Mouse (Mus musculus) heart, adult 2 months (tissue): ENCODE data around the gene Aip. TPM values are rescaled to one million over a fixed set of nuclear protein-coding genes. Genes with fewer than 3 reads are reported as not detected.

Experiments
- DNase-seq, 2 experiments: peaks; one replicate each; pipeline ENCODE4 v3.0.0; 2021
- H3K27ac ChIP-seq: fragments of 200-600 bp; 2 replicates; pipeline ENCODE4 v1.8.1; 2022
- H3K27me3 ChIP-seq: fragments of 200-500 bp; 2 replicates; pipeline ENCODE4 v1.6.1; 2012; ENCODE audit warnings: mild to moderate bottlenecking, low read length, inconsistent platforms, mixed read lengths; ENCODE audit not compliant: control insufficient read depth, insufficient read depth
- H3K36me3 ChIP-seq: fragments of 200-500 bp; 2 replicates; pipeline ENCODE4 v1.6.1; 2012; ENCODE audit warnings: low read length, inconsistent platforms; ENCODE audit not compliant: control insufficient read depth, insufficient read depth
- H3K4me1 ChIP-seq: fragments of 200-500 bp; 2 replicates; pipeline ENCODE4 v1.6.1; 2011; ENCODE audit warnings: low read length; ENCODE audit not compliant: control insufficient read depth, insufficient read depth
- H3K4me3 ChIP-seq: fragments of 200-600 bp; 2 replicates; pipeline ENCODE4 v1.8.1; 2022
- H3K79me2 ChIP-seq: fragments of 200-500 bp; replicated peaks from 2 replicates; pipeline ENCODE4 v1.6.1; 2012; ENCODE audit warnings: mild to moderate bottlenecking, inconsistent platforms, low read length, moderate library complexity, mixed read lengths; ENCODE audit not compliant: control insufficient read depth, insufficient read depth
- H3K9ac ChIP-seq: fragments of 200-500 bp; 2 replicates; pipeline ENCODE4 v1.6.1; 2012; ENCODE audit warnings: low read depth, mild to moderate bottlenecking, control low read depth, inconsistent platforms, low read length, mixed read lengths
- CTCF ChIP-seq: fragments of 200-600 bp; IDR thresholded peaks from 2 replicates; pipeline ENCODE4 v1.8.1; 2022; ENCODE audit warnings: antibody characterized with exemption, mild to moderate bottlenecking, moderate library complexity
- EP300 ChIP-seq: fragments of 200-500 bp; IDR thresholded peaks from 2 replicates; pipeline ENCODE4 v1.6.1; 2011; ENCODE audit warnings: low read depth, low read length, control low read depth; ENCODE audit not compliant: insufficient read depth
- POLR2A ChIP-seq: fragments of 200-500 bp; IDR thresholded peaks from 2 replicates; pipeline ENCODE4 v1.6.1; 2011; ENCODE audit warnings: mild to moderate bottlenecking, low read depth, low read length, control low read depth; ENCODE audit not compliant: insufficient read depth
- WGBS: fragments of 180-500 bp; shearing (Covaris S2); methylation state at CpG from one replicate; pipeline ENCODE4 v1.1.7; 2018; 5-methylcytosine and 5-hydroxymethylcytosine counted together
- intact Hi-C: fragments of 180-260 bp; cut with DNase I; formaldehyde crosslinking; loops from one replicate; pipeline ENCODE4 v1.15.1; 2025
- polyA plus RNA-seq: library from polyadenylated mRNA; depleted of rRNA; stranded (reverse); fragments of >200 nt; gene quantifications from 2 replicates; pipeline ENCODE4 v1.2.3, GENCODE M21; 2012
- total RNA-seq, 2 experiments: library from RNA; stranded (reverse); gene quantifications; 2 replicates each; pipeline ENCODE4 v1.2.3; 2021

The Aip gene
- total and polyA plus RNA-seq, 3 experiments: 55.1 to 69.4 (median 60.6) TPM

DNA sequence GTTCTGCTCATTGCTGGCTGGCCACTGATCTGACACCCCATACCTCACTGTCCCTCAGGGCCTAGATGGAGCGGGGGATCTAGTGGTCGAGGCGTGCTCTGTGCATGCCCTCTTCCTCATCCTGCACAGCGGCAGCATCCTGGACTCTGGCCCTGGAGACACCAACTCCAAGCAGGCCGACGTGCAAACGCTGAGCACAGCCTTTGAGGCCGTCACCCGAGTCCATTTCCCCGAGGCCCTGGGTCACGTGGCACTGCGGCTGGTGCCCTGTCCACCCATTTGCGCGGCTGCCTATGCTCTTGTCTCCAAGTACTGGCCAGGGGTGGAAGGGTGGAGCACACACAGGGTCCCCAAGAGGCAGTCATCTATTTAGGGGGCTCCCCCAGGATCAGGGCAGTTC is 19.0 kb downstream of the Aip start:
- no peak overlapping the region for H3K4me3 ChIP-seq
- no peak overlapping the region for H3K27ac ChIP-seq
- 90% methylated on average over 14 of the region's 14 CpGs for WGBS
- TF ChIP-seq POLR2A (no peak), EP300 (no peak), CTCF (no peak)
- intact Hi-C loops: no loop called here
- H3K79me2 ChIP-seq: no peaks in the 10 kb centered on the region
- no peaks in the 10 kb centered on the region for H3K27me3 ChIP-seq
- no peaks in the 10 kb centered on the region for H3K4me1 ChIP-seq
- no peak for DNase-seq
- no peak overlapping the region for H3K9ac ChIP-seq
- H3K36me3 ChIP-seq: no peaks in the 10 kb centered on the region

DNA sequence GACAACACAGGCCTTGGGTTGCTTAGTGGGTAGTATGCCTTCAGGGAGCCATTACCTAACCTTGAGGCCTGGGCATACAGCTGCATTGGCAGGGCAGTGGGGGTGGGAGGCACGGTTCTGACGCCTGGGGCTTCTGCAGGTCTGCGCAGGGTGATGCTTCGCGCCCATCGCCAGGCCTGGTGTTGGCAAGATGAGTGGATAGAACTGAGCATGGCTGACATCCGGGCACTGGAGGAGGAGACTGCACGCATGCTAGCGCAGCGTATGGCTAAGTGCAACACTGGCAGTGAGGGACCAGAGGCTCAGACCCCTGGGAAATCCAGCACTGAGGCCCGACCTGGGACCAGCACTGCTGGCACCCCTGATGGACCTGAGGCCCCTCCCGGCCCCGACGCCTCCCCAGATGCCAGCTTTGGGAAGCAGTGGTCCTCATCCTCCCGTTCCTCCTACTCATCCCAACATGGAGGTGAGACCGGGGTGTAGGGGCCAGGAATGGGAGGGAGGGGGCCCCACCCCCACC is 20.9 kb downstream of the Aip start:
- Histone ChIP-seq H3K4me1 (no peaks in the 10 kb centered on the region; the same call in 1 of the 2 replicates), H3K27me3 (no peaks in the 10 kb centered on the region), H3K4me3 (no peak overlapping the region), H3K36me3 (no peaks in the 10 kb centered on the region), H3K9ac (no peak overlapping the region), H3K79me2 (no peaks in the 10 kb centered on the region), H3K27ac (no peak overlapping the region)
- DNase-seq: no peak
- WGBS: 92% methylated on average over 16 of the region's 16 CpGs
- intact Hi-C loops: no loop called here
- no peak for TF ChIP-seq CTCF
- TF ChIP-seq EP300: no peak
- TF ChIP-seq POLR2A: no peak

DNA sequence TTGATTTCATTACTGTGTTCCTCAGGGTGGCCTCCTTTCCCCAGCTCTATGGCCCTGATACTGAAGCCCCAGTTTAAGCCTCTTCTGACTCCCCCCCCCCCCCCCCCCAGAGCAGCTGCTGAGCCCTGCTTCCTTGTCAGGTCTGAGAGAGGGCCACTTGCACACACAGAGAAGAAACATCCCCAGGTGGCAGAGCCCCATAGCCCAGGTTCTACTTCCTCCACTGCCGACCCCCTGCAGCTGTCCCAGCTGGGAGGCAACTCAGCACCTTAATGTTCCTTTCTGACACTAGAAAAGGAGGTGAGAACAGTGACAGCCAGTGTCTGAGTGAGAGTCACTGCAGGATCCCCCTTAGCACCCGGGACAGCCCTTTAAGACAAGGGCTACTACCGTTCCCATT is 21.9 kb downstream of the Aip start:
- Histone ChIP-seq H3K79me2 (no peaks in the 10 kb centered on the region), H3K4me1 (peaks cover 1% of the 10 kb centered on the region), H3K4me3 (no peak overlapping the region), H3K36me3 (no peaks in the 10 kb centered on the region), H3K27ac (no peak overlapping the region), H3K27me3 (no peaks in the 10 kb centered on the region), H3K9ac (no peak overlapping the region)
- no peak for TF ChIP-seq POLR2A
- no peak for TF ChIP-seq EP300
- intact Hi-C loops: no loop called here
- WGBS: 52% methylated on average over 3 of the region's 3 CpGs
- no peak for DNase-seq

DNA sequence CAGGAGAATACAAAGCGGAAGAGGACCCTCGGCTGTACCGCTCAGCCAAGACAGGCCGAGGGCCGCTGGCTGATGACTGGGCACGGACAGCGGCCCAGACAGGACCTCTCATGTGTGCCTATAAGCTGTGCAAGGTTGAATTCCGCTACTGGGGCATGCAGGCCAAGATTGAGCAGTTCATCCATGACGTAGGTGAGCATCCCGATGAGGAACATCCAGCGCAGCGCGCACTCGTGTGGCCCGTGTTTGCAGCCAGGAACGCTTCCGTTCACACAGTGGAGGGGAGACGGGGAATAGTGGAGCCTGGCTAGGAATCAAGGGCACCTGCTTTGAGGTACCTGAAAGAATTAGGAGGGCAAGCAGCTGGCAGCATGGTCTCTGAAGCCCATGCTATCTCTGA is 22.4 kb downstream of the Aip start:
- H3K4me3 ChIP-seq: no peak overlapping the region
- H3K9ac ChIP-seq: no peak overlapping the region
- no peak for TF ChIP-seq POLR2A
- TF ChIP-seq CTCF: no peak
- TF ChIP-seq EP300: no peak
- WGBS: 92% methylated on average over 18 of the region's 18 CpGs
- H3K36me3 ChIP-seq: no peaks in the 10 kb centered on the region
- H3K27ac ChIP-seq: no peak overlapping the region
- H3K79me2 ChIP-seq: no peaks in the 10 kb centered on the region
- H3K4me1 ChIP-seq: peaks cover 1% of the 10 kb centered on the region
- intact Hi-C loops: no loop called here
- DNase-seq: no peak
- no peaks in the 10 kb centered on the region for H3K27me3 ChIP-seq

DNA sequence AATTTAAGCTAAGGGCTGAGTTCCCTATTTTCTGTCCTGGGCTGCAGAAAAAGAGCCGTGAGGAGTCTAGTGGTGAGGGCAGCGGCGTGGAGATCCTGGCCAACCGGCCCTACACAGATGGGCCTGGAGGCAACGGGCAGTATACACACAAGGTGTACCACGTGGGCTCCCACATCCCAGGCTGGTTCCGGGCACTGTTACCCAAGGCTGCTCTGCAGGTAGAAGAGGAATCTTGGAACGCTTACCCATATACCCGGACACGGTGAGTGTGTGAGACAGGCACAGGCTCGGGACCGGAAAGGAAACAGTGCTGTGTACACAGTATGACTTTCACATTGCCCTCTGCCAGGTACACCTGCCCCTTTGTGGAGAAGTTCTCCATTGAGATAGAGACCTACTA is 23.0 kb downstream of the Aip start:
- Histone ChIP-seq H3K4me1 (peaks cover 5% of the 10 kb centered on the region), H3K4me3 (no peak overlapping the region), H3K9ac (no peak overlapping the region), H3K27me3 (no peaks in the 10 kb centered on the region), H3K79me2 (no peaks in the 10 kb centered on the region), H3K27ac (no peak overlapping the region), H3K36me3 (no peaks in the 10 kb centered on the region)
- TF ChIP-seq POLR2A (no peak), CTCF (no peak), EP300 (no peak)
- no peak for DNase-seq
- WGBS: 95% methylated on average over 12 of the region's 12 CpGs
- intact Hi-C loops: no loop called here

DNA sequence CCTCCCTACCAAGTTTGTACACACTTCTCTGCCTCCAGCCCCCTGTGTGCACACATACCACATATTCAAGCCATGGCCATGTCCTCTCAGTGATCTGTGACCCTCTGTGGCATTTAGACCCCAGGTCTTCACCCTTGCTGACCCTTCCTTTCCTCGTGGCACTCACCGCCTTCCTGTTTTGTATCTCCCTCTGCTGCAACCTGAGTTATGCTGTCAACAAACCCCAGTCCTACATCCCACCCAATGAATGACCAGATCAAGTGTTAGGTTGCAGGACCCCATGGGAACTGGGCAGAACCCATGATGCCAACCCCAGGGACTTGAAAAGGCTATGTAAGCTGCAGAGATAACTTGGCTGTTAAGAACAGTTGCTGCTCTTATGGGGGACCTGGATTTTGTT is 23.6 kb downstream of the Aip start:
- 86% methylated on average over 2 of the region's 2 CpGs for WGBS
- H3K36me3 ChIP-seq: no peaks in the 10 kb centered on the region

More for the DNA sequence above, 23.6 kb downstream of the Aip start:
- H3K4me1 ChIP-seq: peaks cover 6% of the 10 kb centered on the region
- H3K79me2 ChIP-seq: no peaks in the 10 kb centered on the region
- H3K27me3 ChIP-seq: no peaks in the 10 kb centered on the region
- intact Hi-C loops: no loop called here
- TF ChIP-seq CTCF (no peak), EP300 (no peak), POLR2A (no peak)
- no peak overlapping the region for H3K27ac ChIP-seq
- no peak overlapping the region for H3K4me3 ChIP-seq
- H3K9ac ChIP-seq: no peak overlapping the region
- DNase-seq: no peak
